10 mouse cellular contexts compared by ENCODE assay signal in the genomic region with DNA sequence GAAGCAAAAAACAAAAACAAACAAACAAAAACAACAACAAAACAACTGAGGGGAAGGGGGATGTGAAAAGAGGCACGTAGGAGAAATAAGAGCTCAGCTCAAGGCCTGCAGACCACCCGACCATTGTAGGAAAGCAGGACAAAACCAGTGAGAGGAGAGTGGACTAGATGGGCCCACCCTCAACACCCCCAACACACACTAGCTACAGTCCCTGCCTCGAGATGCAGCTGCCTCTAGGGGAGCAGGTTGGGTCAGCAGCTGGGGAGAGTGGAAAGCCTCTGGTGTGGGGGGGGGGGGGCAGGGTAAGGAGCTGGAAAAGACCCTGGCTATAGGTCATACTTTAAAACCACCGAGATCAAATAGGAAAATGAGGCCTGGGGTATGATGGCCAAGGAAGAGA. TPM values are rescaled to one million over a fixed set of nuclear protein-coding genes. Genes with fewer than 3 reads are reported as not detected.
DNase-seq lines count a peak whose midpoint lies in the region; ATAC-seq lines count a peak whose summit lies in the region.
"Had no signal": no experiment of that assay in that cellular context is flagged by ENCODE, and none has a peak within 500 bp of the region (broad histone marks: within the 10 kb centered on the region; RNA-seq: fewer than 3 reads in every experiment).

No protein-coding gene starts in this region.

- H3K4me1 ChIP-seq in heart, embryonic 16.5 days (ENCODE audit: control insufficient read depth, insufficient read depth, low read length): peaks cover 60% of the 10 kb centered on the region
- H3K4me1 ChIP-seq in embryonic facial prominence, embryonic 13.5 days: peaks cover 74% of the 10 kb centered on the region
- peaks cover 27% of the 10 kb centered on the region for H3K4me1 ChIP-seq in intestine, embryonic 14.5 days (replicated peaks; ENCODE audit: control insufficient read depth, insufficient read depth, low read length)
- peaks cover 49% of the 10 kb centered on the region for H3K4me1 ChIP-seq in neural tube, embryonic 12.5 days

- peak overlapping the region; percentile 82 for H3K4me2 ChIP-seq in heart, embryonic 16.5 days (ENCODE audit: low read depth, low read length)
- peak overlapping the region; percentile 85 for H3K4me2 ChIP-seq in embryonic facial prominence, embryonic 13.5 days
- H3K4me2 ChIP-seq in intestine, embryonic 14.5 days (ENCODE audit: low read length): peak overlapping the region; percentile 78
- peak overlapping the region; percentile 88 for H3K4me2 ChIP-seq in neural tube, embryonic 12.5 days (replicated peaks)

- H3K9me3 ChIP-seq in heart, embryonic 16.5 days (replicated peaks; ENCODE audit: control insufficient read depth, low read length): no peaks in the 10 kb centered on the region
- no peaks in the 10 kb centered on the region for H3K9me3 ChIP-seq in embryonic facial prominence, embryonic 13.5 days
- no peaks in the 10 kb centered on the region for H3K9me3 ChIP-seq in intestine, embryonic 14.5 days (ENCODE audit: control insufficient read depth, low read length)
- H3K9me3 ChIP-seq in neural tube, embryonic 12.5 days: no peaks in the 10 kb centered on the region
- H3K9me3 ChIP-seq: liver, embryonic 15.5 days had no signal

- 20% methylated on average over 4 of the region's 4 CpGs for WGBS in heart, embryonic 16.5 days
- 6% methylated on average over 4 of the region's 4 CpGs for WGBS in embryonic facial prominence, embryonic 13.5 days
- WGBS in intestine, embryonic 14.5 days: 26% methylated on average over 4 of the region's 4 CpGs
- 6% methylated on average over 4 of the region's 4 CpGs for WGBS in neural tube, embryonic 12.5 days

- no peaks in the 10 kb centered on the region for H3K36me3 ChIP-seq in heart, embryonic 16.5 days (ENCODE audit: control insufficient read depth, insufficient read depth)
- H3K36me3 ChIP-seq in embryonic facial prominence, embryonic 13.5 days: no peaks in the 10 kb centered on the region
- H3K36me3 ChIP-seq in intestine, embryonic 14.5 days (ENCODE audit: control insufficient read depth, insufficient read depth, low read length): no peaks in the 10 kb centered on the region
- H3K36me3 ChIP-seq in neural tube, embryonic 12.5 days: no peaks in the 10 kb centered on the region; the same call in 1 of the 2 replicates
- H3K36me3 ChIP-seq: liver, embryonic 15.5 days had no signal

- H3K9ac ChIP-seq in heart, embryonic 16.5 days (ENCODE audit: low read length): peak overlapping the region; percentile 93
- H3K9ac ChIP-seq in embryonic facial prominence, embryonic 13.5 days: peak overlapping the region; percentile 78
- H3K9ac ChIP-seq in intestine, embryonic 14.5 days (ENCODE audit: low read length): peak overlapping the region; percentile 60
- peak overlapping the region; percentile 97 for H3K9ac ChIP-seq in neural tube, embryonic 12.5 days
- H3K9ac ChIP-seq: liver, embryonic 15.5 days had no signal

- no peak for DNase-seq in heart, adult 11 months
- DNase-seq in intestine, embryonic 14.5 days (ENCODE audit: low spot score): no peak
- no peak for DNase-seq in testis, postnatal 10 days (ENCODE audit: low spot score)
- DNase-seq in thymus, adult 18-20 months: no peak
- no peak for DNase-seq in frontal cortex, postnatal 10 days (ENCODE audit: low spot score in 2 of 2)

- peak overlapping the region; percentile 99 for H3K27ac ChIP-seq in heart, embryonic 16.5 days (ENCODE audit: low read length)
- peak overlapping the region; percentile 97 for H3K27ac ChIP-seq in embryonic facial prominence, embryonic 13.5 days
- peak overlapping the region; percentile 96 for H3K27ac ChIP-seq in intestine, embryonic 14.5 days (ENCODE audit: low read depth)
- peak overlapping the region; percentile 98 for H3K27ac ChIP-seq in neural tube, embryonic 12.5 days
- H3K27ac ChIP-seq: liver, embryonic 15.5 days had no signal

- H3K27me3 ChIP-seq in heart, embryonic 16.5 days (ENCODE audit: control insufficient read depth, insufficient read depth, low read length): no peaks in the 10 kb centered on the region
- no peaks in the 10 kb centered on the region for H3K27me3 ChIP-seq in embryonic facial prominence, embryonic 13.5 days
- H3K27me3 ChIP-seq in intestine, embryonic 14.5 days (replicated peaks; ENCODE audit: control insufficient read depth, insufficient read depth, low read length): no peaks in the 10 kb centered on the region
- H3K27me3 ChIP-seq in neural tube, embryonic 12.5 days (replicated peaks): no peaks in the 10 kb centered on the region

- ATAC-seq in heart, embryonic 16.5 days (replicated peaks; ENCODE audit: extremely low read depth, insufficient read depth, low FRiP score): no peak
- ATAC-seq in embryonic facial prominence, embryonic 13.5 days (ENCODE audit: insufficient number of reproducible peaks, insufficient read depth, low FRiP score, low TSS enrichment, low read depth): no peak
- no peak for ATAC-seq in intestine, embryonic 14.5 days (replicated peaks; ENCODE audit: low FRiP score, low TSS enrichment, low read depth)
- no peak for ATAC-seq in neural tube, embryonic 12.5 days (ENCODE audit: low FRiP score, low read depth)

- H3K4me3 ChIP-seq in heart, embryonic 16.5 days (ENCODE audit: low read length): peak overlapping the region; percentile 87
- H3K4me3 ChIP-seq in embryonic facial prominence, embryonic 13.5 days: peak overlapping the region; percentile 61
- peak overlapping the region; percentile 62 for H3K4me3 ChIP-seq in intestine, embryonic 14.5 days (ENCODE audit: low read depth, low read length)
- H3K4me3 ChIP-seq in neural tube, embryonic 12.5 days: peak overlapping the region; percentile 87

RNA-seq across cellular contexts. Expression of a gene that starts 1.8 kb away (rescaled TPM):
- polyA plus RNA-seq in heart, embryonic 16.5 days (2015; fragmentation: Nextera tagmentation; extraction: Ambion mirVana): 110 and 129 TPM in 2 replicates
- polyA plus RNA-seq in embryonic facial prominence, embryonic 13.5 days (2015; fragmentation: Nextera tagmentation; extraction: Ambion mirVana): 65.8 and 69.4 TPM in 2 replicates
- 44.6 and 45.1 TPM in 2 replicates for polyA plus RNA-seq in intestine, embryonic 14.5 days (2014; fragmentation: Nextera tagmentation; extraction: Ambion mirVana)
- polyA plus RNA-seq in neural tube, embryonic 12.5 days (2016; fragmentation: Nextera tagmentation; extraction: Ambion mirVana): 170 and 172 TPM in 2 replicates

RNA-seq across cellular contexts. Expression of a gene that starts 29.1 kb away (rescaled TPM):
- polyA plus RNA-seq in heart, embryonic 16.5 days (2015; fragmentation: Nextera tagmentation; extraction: Ambion mirVana): 29.6 and 30.8 TPM in 2 replicates
- 39.2 and 48.6 TPM in 2 replicates for polyA plus RNA-seq in embryonic facial prominence, embryonic 13.5 days (2015; fragmentation: Nextera tagmentation; extraction: Ambion mirVana)
- polyA plus RNA-seq in intestine, embryonic 14.5 days (2014; fragmentation: Nextera tagmentation; extraction: Ambion mirVana): 47.2 and 49.9 TPM in 2 replicates
- 35.8 and 36.9 TPM in 2 replicates for polyA plus RNA-seq in neural tube, embryonic 12.5 days (2016; fragmentation: Nextera tagmentation; extraction: Ambion mirVana)

RNA-seq across cellular contexts. Expression of a gene that starts 35.2 kb away (rescaled TPM):
- polyA plus RNA-seq in heart, embryonic 16.5 days (2015; fragmentation: Nextera tagmentation; extraction: Ambion mirVana): 12.8 and 17.1 TPM in 2 replicates
- 15.9 and 17.4 TPM in 2 replicates for polyA plus RNA-seq in embryonic facial prominence, embryonic 13.5 days (2015; fragmentation: Nextera tagmentation; extraction: Ambion mirVana)
- polyA plus RNA-seq in intestine, embryonic 14.5 days (2014; fragmentation: Nextera tagmentation; extraction: Ambion mirVana): 16.0 and 18.1 TPM in 2 replicates
- 14.9 and 15.2 TPM in 2 replicates for polyA plus RNA-seq in neural tube, embryonic 12.5 days (2016; fragmentation: Nextera tagmentation; extraction: Ambion mirVana)

RNA-seq across cellular contexts. Expression of a gene that starts 59.1 kb away (rescaled TPM):
- polyA plus RNA-seq in heart, embryonic 16.5 days (2015; fragmentation: Nextera tagmentation; extraction: Ambion mirVana): 0.29 and 0.42 TPM in 2 replicates
- polyA plus RNA-seq in embryonic facial prominence, embryonic 13.5 days (2015; fragmentation: Nextera tagmentation; extraction: Ambion mirVana): 0.13 TPM in 1 of 2 replicates, not detected in the other
- 0.39 and 0.77 TPM in 2 replicates for polyA plus RNA-seq in intestine, embryonic 14.5 days (2014; fragmentation: Nextera tagmentation; extraction: Ambion mirVana)
- polyA plus RNA-seq in neural tube, embryonic 12.5 days (2016; fragmentation: Nextera tagmentation; extraction: Ambion mirVana): 0.10 TPM in 1 of 2 replicates, not detected in the other
- polyA plus RNA-seq: heart, adult 2 months had no signal
